Mouse (Mus musculus) right cerebral cortex, postnatal 4 days (tissue): ENCODE results near the gene 9130230L23Rik.
A peak's percentile ranks its signal among the peaks of the same experiment; 100 is the strongest.

Experiments
- DNase-seq: peaks from one replicate; pipeline ENCODE4 v3.0.0-alpha.2; 2022

The 9130230L23Rik gene

DNA sequence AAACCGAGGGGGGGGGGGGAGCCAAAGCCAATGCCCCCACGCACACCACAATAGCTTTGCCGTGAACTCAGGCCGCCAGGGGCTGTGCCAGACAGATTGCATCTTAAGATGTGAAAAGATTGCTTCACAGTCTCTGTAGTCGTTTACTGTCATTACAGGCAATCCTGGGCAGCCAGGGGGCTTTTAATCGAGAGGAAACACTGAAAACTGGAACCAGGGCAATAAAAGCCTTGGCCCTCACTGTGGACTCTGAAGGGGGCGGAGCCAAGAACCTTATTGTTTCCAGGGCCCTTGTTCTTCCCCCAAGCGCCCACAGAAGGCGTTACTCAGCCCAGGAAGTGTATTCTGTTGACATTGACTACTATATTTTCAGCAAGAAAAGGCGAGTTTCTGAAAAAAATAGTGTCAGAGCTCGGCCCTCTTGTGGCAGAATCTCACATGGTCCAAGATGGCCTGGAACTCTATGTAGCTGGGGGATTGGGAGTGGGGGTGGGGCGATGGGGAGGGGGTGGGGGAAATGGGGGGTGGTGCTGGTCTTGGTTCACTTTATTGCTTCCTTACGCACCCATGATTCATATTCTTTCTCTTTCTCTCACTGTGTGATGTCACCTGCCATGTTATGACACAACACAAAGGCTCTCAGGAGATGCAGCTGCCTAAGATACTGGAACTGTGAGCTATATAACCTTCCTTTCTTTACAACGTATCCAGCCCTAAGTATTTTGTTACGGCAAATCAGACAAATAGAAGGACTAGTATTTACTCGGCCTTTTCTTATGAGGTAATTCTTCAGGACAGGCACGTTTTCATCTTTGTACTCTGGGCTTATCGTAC lies 53.2 kb downstream of the 9130230L23Rik start:
- peak; percentile 12 for DNase-seq

DNA sequence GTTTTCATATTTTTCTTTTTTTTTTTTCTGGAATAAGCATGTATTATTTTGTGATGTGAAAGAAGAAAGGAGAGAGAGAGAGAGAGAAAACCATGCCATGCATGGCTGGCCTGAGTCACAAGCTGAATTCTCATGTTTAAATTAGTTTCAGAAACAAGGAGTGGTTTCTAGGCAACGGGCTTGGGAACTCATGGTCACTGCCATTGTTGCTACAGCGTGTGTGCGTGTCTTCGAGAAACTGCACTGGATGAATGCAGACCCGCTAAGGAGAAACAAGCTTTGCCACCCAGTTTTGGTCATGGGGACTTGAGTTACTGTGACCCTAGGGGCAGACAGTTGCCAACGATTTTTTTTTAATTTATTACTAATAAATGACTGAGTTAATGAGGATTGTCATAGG lies 53.8 kb downstream of the 9130230L23Rik start:
- DNase-seq = peak; percentile 28

DNA sequence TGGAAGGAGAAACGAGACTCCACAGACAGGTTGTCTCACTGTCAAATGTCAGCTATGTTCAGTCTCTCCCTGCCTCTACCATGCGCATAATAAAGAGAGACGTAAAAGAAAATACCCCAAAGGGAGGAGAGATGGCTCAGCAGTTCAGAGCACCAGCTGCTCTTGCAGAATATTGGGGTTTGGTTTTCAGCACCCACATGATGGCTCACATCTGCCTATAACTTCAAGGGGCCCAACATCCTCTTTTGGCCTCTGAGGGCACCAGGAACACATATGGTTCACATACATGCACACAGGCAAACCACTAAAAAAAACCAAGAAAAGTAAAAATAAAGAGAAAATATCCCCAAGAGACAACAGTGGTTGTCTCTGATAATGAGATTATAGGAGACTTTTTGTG lies 54.3 kb downstream of the 9130230L23Rik start:
- DNase-seq = no peak

GRCm38 (mm10) chr5:65941145-65941544 lies 62.9 kb downstream of the 9130230L23Rik start:
- DNase-seq = no peak

DNA sequence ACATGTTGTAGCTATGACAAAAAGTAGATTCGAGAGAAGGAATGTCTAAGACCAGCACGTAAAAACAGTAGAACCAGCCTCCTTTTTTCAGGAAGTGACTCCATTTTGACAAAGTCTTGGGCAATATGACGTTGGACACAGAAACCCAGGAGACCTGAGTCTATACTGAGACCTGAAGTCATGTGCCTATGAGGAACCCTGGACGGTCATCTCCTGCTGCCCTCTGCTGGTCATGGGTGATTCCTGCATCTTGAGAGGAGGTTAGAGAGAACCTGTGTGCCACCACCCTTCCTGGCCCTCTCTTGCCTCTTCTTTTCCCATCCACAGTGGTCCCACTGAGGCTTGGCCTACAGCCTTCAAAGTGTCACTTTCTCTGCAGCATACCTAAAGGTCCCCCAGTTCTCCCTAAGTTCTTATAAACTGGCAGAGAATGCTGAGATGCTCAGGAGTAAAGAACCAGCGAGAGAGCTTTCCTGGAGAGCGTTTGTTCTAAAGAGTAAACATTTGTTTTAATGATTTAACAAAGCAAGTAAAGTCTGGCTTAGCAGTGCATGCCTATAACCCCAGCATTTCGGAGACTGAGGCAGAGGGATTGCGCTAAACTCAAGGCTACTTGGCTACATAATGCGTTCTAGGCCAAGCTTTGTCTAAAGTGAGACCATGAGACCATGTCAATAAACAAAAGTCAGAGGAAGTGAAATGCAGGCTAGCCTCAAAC lies 65.9 kb downstream of the 9130230L23Rik start:
- DNase-seq = peak; percentile 75

DNA sequence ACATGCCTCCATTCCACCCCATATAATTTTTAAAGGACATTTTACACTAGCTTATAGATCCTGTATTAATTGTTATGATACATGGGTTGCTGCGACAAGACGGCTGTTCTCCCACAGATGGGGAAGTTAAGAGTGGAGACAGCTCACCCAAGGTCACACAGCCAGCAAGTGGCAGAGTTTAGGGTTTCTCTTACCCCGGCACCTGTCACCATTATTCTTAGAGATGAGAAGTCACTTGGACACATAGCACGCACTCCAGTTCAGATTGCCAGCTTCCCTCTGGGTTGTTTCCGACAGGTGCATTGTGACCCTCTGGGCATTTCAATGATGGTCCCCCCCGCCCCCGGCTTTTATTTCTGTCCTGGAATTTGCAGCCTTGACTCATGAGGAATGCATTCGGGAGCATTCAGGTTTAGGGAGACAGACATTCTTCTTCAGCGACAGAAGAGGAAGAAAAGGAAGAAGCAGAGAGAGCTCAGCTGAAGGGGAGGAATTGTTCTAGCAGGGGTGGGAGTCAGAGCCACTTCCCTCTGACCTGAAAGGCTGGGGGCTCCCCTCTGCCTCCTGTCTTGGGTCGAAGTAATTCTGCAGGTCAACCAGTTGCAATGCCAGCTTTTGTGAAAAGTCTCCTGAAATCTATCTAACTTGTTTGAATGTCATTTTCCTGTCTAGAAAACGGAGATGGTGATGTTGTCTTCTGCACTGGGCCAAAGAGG lies 66.9 kb downstream of the 9130230L23Rik start:
- DNase-seq = no peak

- DNase-seq = no peak
These were observed 69.3 kb downstream of the 9130230L23Rik start, which contains the start of gene Chrna9 for GRCm38 (mm10) chr5:65934783-65935182. Chrna9 (plus strand) TSS chr5:65934921.

DNA sequence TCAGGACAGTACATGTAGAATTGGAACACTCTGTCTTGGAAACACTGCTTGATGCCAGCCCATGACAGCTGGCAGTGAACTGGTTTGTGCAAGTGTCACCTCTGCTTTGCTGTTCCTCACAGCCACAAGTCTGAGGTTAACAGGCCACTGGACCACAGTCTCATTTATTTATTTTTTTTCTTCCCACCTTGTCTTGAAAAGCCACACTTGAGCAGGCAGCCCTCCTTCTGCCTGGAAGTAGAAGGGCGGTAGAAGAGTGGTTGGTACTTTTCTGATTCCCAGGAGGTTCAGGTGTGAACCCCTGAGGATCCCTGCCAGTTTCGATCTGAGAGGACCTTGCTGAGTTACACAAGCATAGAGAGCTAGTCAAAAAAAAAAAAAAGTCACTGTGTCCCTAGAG lies 70.3 kb downstream of the 9130230L23Rik start:
- no peak for DNase-seq

- DNase-seq = no peak
These were observed 70.8 kb downstream of the 9130230L23Rik start for GRCm38 (mm10) chr5:65933258-65933657.

DNA sequence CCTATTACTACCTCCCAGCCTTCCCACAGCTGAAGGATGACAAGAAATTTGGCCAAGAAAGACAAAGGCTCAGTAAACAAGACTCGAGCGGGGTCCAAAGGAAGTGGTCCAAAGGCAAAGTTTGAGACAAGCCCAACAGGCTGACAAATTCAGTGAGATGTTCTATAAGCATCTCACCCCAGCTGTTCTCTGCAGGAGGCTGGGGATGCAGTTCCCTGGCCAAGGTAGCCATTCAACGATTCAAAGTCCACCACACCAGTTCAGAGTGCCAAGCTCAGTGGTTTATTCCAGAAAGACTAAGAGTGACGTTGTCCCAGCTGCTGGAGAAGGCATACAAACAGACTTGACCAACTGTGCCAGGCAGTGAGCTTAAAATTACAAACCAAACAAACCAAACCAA lies 73.9 kb downstream of the 9130230L23Rik start:
- no peak for DNase-seq
